Mouse (Mus musculus): ENCODE measurements around the gene Spopl. TPM values are rescaled to one million over a fixed set of nuclear protein-coding genes. Genes with fewer than 3 reads are reported as not detected.
"Not testable (repeated sequence)": the region's sequence is repeated elsewhere in the genome, so short reads cannot be mapped to it uniquely, and the experiment has no call there.

The Spopl gene
- total RNA-seq (2021): 10 to 100 TPM; 16.9 to 17.4 TPM
- long read RNA-seq, experiment 1, full-length matches to known transcripts: 6 of 9 reads
- long read RNA-seq, experiment 1, partial matches to known transcripts: 1 of 9 reads
- long read RNA-seq, experiment 1, other reads (novel, unspliced or antisense): 2 of 9 reads
- long read RNA-seq, experiment 2, full-length matches to known transcripts: 3 of 6 reads
- long read RNA-seq, experiment 2, partial matches to known transcripts: 1 of 6 reads
- long read RNA-seq, experiment 2, other reads (novel, unspliced or antisense): 2 of 6 reads

- intact Hi-C loops (cut with DNase I): no loop called here
- peak; percentile 88 for DNase-seq
Measured at GRCm38 (mm10) chr2:23571302-23572156, at the start of gene Spopl. Spopl (minus strand) TSS chr2:23572106.

GRCm38 (mm10) chr2:23620128-23620527 lies 48.2 kb upstream of the Spopl start:
- intact Hi-C loops (cut with DNase I): no loop called here
- DNase-seq: no peak

- no peak for DNase-seq
- intact Hi-C loops (cut with DNase I): no loop called here
Measured at GRCm38 (mm10) chr2:23617989-23618388, 46.1 kb upstream of the Spopl start.

- intact Hi-C loops (cut with DNase I): no loop called here
- no peak for DNase-seq
Measured at GRCm38 (mm10) chr2:23605391-23605790, 33.5 kb upstream of the Spopl start.

- no peak for DNase-seq
- intact Hi-C loops (cut with DNase I): no loop called here
Measured at GRCm38 (mm10) chr2:23588769-23589168, 16.9 kb upstream of the Spopl start.

GRCm38 (mm10) chr2:23572157-23572532 lies 239 bp upstream of the Spopl start:
- DNase-seq; intact Hi-C loops (cut with DNase I): not testable (repeated sequence)

- no peak for DNase-seq
- intact Hi-C loops (cut with DNase I): no loop called here
Measured at GRCm38 (mm10) chr2:23570563-23570962, 1.3 kb downstream of the Spopl start.

- intact Hi-C loops (cut with DNase I): no loop called here
- no peak for DNase-seq
Measured at GRCm38 (mm10) chr2:23568775-23569174, 3.1 kb downstream of the Spopl start.

GRCm38 (mm10) chr2:23565081-23565801 lies 6.7 kb downstream of the Spopl start:
- no peak for DNase-seq
- intact Hi-C loops (cut with DNase I): no loop called here

- intact Hi-C loops (cut with DNase I): no loop called here
- DNase-seq: no peak
Measured at GRCm38 (mm10) chr2:23562898-23563297, 9.0 kb downstream of the Spopl start.

GRCm38 (mm10) chr2:23559186-23559585 lies 12.7 kb downstream of the Spopl start:
- intact Hi-C loops (cut with DNase I): no loop called here
- no peak for DNase-seq

GRCm38 (mm10) chr2:23551235-23551634 lies 20.7 kb downstream of the Spopl start:
- intact Hi-C loops (cut with DNase I): no loop called here

GRCm38 (mm10) chr2:23547220-23547619 lies 24.7 kb downstream of the Spopl start:
- DNase-seq: no peak
- intact Hi-C loops (cut with DNase I): no loop called here

More at GRCm38 (mm10) chr2:23551235-23551634, 20.7 kb downstream of the Spopl start:
- no peak for DNase-seq

GRCm38 (mm10) chr2:23539967-23540366 lies 31.9 kb downstream of the Spopl start:
- intact Hi-C loops (cut with DNase I): no loop called here

GRCm38 (mm10) chr2:23527717-23528116 lies 44.2 kb downstream of the Spopl start:
- DNase-seq; intact Hi-C loops (cut with DNase I): not testable (repeated sequence)

More at GRCm38 (mm10) chr2:23539967-23540366, 31.9 kb downstream of the Spopl start:
- DNase-seq: no peak

- intact Hi-C loops (cut with DNase I): no loop called here
- DNase-seq: no peak
Measured at GRCm38 (mm10) chr2:23505141-23505540, 66.8 kb downstream of the Spopl start.

GRCm38 (mm10) chr2:23481715-23482114 lies 90.2 kb downstream of the Spopl start:
- DNase-seq: no peak
- intact Hi-C loops (cut with DNase I): no loop called here

- intact Hi-C loops (cut with DNase I): no loop called here
- no peak for DNase-seq
Measured at GRCm38 (mm10) chr2:23467471-23467870, 104.4 kb downstream of the Spopl start.

GRCm38 (mm10) chr2:23457452-23457851 lies 114.5 kb downstream of the Spopl start:
- intact Hi-C loops (cut with DNase I): no loop called here
- DNase-seq: no peak
